ENCODE assay signal across 9 mouse cellular contexts in genomic region chr5:25891321-25891720, GRCm38 (mm10). TPM values are rescaled to one million over a fixed set of nuclear protein-coding genes. Genes with fewer than 3 reads are reported as not detected.
DNase-seq lines count a peak whose midpoint lies in the region; ATAC-seq and TF ChIP-seq lines count a peak whose summit lies in the region.
"Had no signal": no experiment of that assay in that cellular context is flagged by ENCODE, and none has a peak within 500 bp of the region (broad histone marks: within the 10 kb centered on the region; RNA-seq: fewer than 3 reads in every experiment).

No protein-coding gene starts in this region.

- no peaks in the 10 kb centered on the region for H3K27me3 ChIP-seq in hindbrain, embryonic 11.5 days (ENCODE audit: control insufficient read depth, insufficient read depth, low read length)
- H3K27me3 ChIP-seq: embryonic facial prominence, embryonic 12.5 days had no signal

- H3K4me3 ChIP-seq in gastrocnemius, adult 2 months: no peak overlapping the region
- H3K4me3 ChIP-seq in hindbrain, embryonic 11.5 days (ENCODE audit: low read depth, low read length): no peak overlapping the region
- H3K4me3 ChIP-seq: embryonic facial prominence, embryonic 12.5 days had no signal

- H3K4me2 ChIP-seq in hindbrain, embryonic 11.5 days (replicated peaks; ENCODE audit: low read depth, low read length): no peak overlapping the region
- H3K4me2 ChIP-seq: embryonic facial prominence, embryonic 12.5 days had no signal

- WGBS in hindbrain, embryonic 11.5 days: 83% methylated on average over 1 of the region's 1 CpGs

- H3K27ac ChIP-seq in gastrocnemius, adult 2 months: no peak overlapping the region
- no peak overlapping the region for H3K27ac ChIP-seq in hindbrain, embryonic 11.5 days (ENCODE audit: low read depth, low read length)
- H3K27ac ChIP-seq: embryonic facial prominence, embryonic 12.5 days had no signal

- DNase-seq in gastrocnemius, adult 2 months: peak; percentile 47
- DNase-seq in gastrocnemius, postnatal 36 days: no peak
- peak; percentile 61 for DNase-seq in Muller cell, postnatal 12 days (ENCODE audit: inconsistent ontology term)
- DNase-seq in cerebellum, adult 18-20 months: peak; percentile 89 to 93
- peak; percentile 82 for DNase-seq in heart, postnatal 4 days
- DNase-seq in thymus, postnatal 36 days: no peak
- no peak for DNase-seq in hindbrain, embryonic 11.5 days (ENCODE audit: low spot score)
- DNase-seq in thymus, postnatal 10 days (ENCODE audit: low spot score in 2 of 2): no peak

- no peaks in the 10 kb centered on the region for H3K9me3 ChIP-seq in hindbrain, embryonic 11.5 days (ENCODE audit: control insufficient read depth, low read length)
- H3K9me3 ChIP-seq: embryonic facial prominence, embryonic 12.5 days had no signal

- ATAC-seq in hindbrain, embryonic 11.5 days (ENCODE audit: low FRiP score): no peak

- H3K4me1 ChIP-seq in hindbrain, embryonic 11.5 days (replicated peaks; ENCODE audit: control insufficient read depth, insufficient read depth, low read length): no peaks in the 10 kb centered on the region
- H3K4me1 ChIP-seq: embryonic facial prominence, embryonic 12.5 days had no signal

- no peak for TF ChIP-seq CTCF in gastrocnemius, adult 2 months (IDR thresholded peaks at IDR 0.05)

- H3K9ac ChIP-seq in hindbrain, embryonic 11.5 days (ENCODE audit: low read depth, low read length): no peak overlapping the region
- H3K9ac ChIP-seq: embryonic facial prominence, embryonic 12.5 days had no signal

- H3K36me3 ChIP-seq in hindbrain, embryonic 11.5 days (ENCODE audit: control insufficient read depth, insufficient read depth, low read length): no peaks in the 10 kb centered on the region
- H3K36me3 ChIP-seq: embryonic facial prominence, embryonic 12.5 days had no signal

- intact Hi-C loops in gastrocnemius, adult 2 months (cut with DNase I): no loop called here
- intact Hi-C loops in gastrocnemius, postnatal 36 days (cut with DNase I): no loop called here

RNA-seq across cellular contexts. Expression of gene Gm21663, which starts 50.9 kb away (rescaled TPM):
- not detected for total RNA-seq in gastrocnemius, adult 2 months (2021)
- not detected for total RNA-seq in gastrocnemius, postnatal 36 days (2021)
- total RNA-seq in heart, postnatal 4 days (2021): not detected
- polyA plus RNA-seq in hindbrain, embryonic 11.5 days (2014; fragmentation: Nextera tagmentation; extraction: Ambion mirVana): 0.11 TPM in 1 of 2 replicates, not detected in the other
- polyA plus RNA-seq: embryonic facial prominence, embryonic 12.5 days had no signal

Comparison
In these comparisons a context has a peak if more than half of its experiments do, and no peak if none do; other contexts are left out.
1. DNase-seq: peak in gastrocnemius, adult 2 months (single experiment), Muller cell, postnatal 12 days (single experiment), cerebellum, adult 18-20 months (2 of 2) and heart, postnatal 4 days (single experiment); none in gastrocnemius, postnatal 36 days (0 of 2), thymus, postnatal 36 days (0 of 2), hindbrain, embryonic 11.5 days (single experiment) and thymus, postnatal 10 days (0 of 2).